Mouse (Mus musculus): ENCODE measurements around the gene Mical1. TPM values are rescaled to one million over a fixed set of nuclear protein-coding genes. Genes with fewer than 3 reads are reported as not detected.

Gene Mical1
- polyA plus RNA-seq, 1 experiment from 2014 or later = 44.8 TPM

DNA sequence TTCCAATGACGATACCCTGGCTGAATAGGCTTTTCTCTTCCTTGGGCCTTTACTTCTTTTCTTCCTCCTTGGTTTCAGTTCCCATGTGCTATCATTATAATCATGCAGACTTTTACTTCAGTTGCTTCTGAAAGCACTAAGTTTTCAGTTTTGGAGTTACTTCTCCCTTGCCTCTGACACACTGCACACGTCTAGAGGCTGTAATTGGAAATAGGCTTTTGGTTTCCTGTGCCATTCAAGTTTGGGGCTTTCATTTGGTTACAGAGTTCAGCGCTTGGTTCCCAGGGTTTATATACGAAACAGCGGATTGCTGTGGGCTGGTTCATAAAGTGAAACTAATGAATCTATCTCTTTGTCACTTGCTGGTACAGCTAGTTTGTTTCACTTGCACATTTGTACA lies 53.9 kb downstream of the Mical1 start:
- ATAC-seq = no peak
- no peak overlapping the region for H3K9ac ChIP-seq (replicated peaks; ENCODE audit: low read depth, low read length)
- H3K36me3 ChIP-seq (ENCODE audit: control insufficient read depth, insufficient read depth) = peaks cover 19% of the 10 kb centered on the region
- H3K27me3 ChIP-seq (replicated peaks; ENCODE audit: control insufficient read depth, insufficient read depth, low read length) = no peaks in the 10 kb centered on the region
- no peaks in the 10 kb centered on the region for H3K4me1 ChIP-seq (replicated peaks; ENCODE audit: control insufficient read depth, insufficient read depth, low read length)
- H3K4me2 ChIP-seq (ENCODE audit: low read length) = no peak overlapping the region
- WGBS = 89% methylated on average over 5 of the region's 5 CpGs
- H3K9me3 ChIP-seq (ENCODE audit: control insufficient read depth, low read length) = no peaks in the 10 kb centered on the region
- no peak overlapping the region for H3K27ac ChIP-seq (ENCODE audit: low read length)
- no peak overlapping the region for H3K4me3 ChIP-seq (replicated peaks; ENCODE audit: low read length)

DNA sequence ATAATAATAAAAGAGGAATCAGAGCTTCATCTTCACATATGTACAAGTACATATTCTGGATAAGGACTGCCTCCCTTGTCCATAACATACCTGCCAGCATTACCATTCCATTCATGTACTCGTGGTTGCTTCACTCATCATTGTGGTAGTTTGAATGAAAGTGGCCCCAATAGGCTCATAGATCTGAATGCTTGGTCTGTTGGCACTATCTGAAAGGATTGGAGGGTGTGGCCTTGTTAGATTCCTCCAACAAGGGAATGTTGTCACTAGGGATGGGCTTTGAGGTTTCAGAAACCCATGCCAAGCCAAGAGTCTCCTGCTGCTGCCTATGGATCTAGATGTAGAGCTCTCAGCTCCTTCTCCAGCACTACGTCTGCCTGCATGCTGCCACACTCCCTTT lies 59.9 kb downstream of the Mical1 start:
- no peak overlapping the region for H3K9ac ChIP-seq (replicated peaks; ENCODE audit: low read depth, low read length)
- H3K27me3 ChIP-seq (replicated peaks; ENCODE audit: control insufficient read depth, insufficient read depth, low read length) = no peaks in the 10 kb centered on the region
- no peak overlapping the region for H3K4me2 ChIP-seq (ENCODE audit: low read length)
- WGBS = 90% methylated on average over 2 of the region's 2 CpGs
- no peak overlapping the region for H3K27ac ChIP-seq (ENCODE audit: low read length)
- H3K4me1 ChIP-seq (replicated peaks; ENCODE audit: control insufficient read depth, insufficient read depth, low read length) = no peaks in the 10 kb centered on the region
- H3K36me3 ChIP-seq (ENCODE audit: control insufficient read depth, insufficient read depth) = peaks cover 18% of the 10 kb centered on the region
- ATAC-seq = no peak
- H3K9me3 ChIP-seq (ENCODE audit: control insufficient read depth, low read length) = no peaks in the 10 kb centered on the region
- no peak overlapping the region for H3K4me3 ChIP-seq (replicated peaks; ENCODE audit: low read length)

Other genes with a start within 250 kb of the Mical1 start
- gene Fig4, start 173.1 kb upstream of the Mical1 start, polyA plus RNA-seq (2015; fragmentation: Nextera tagmentation; extraction: Ambion mirVana) = 34.4 and 37.9 TPM in 2 replicates
- gene Ak9, start 172.3 kb upstream of the Mical1 start, polyA plus RNA-seq (2015; fragmentation: Nextera tagmentation; extraction: Ambion mirVana) = 0.14 and 0.26 TPM in 2 replicates
- gene Zbtb24, start 25.9 kb upstream of the Mical1 start, polyA plus RNA-seq (2015; fragmentation: Nextera tagmentation; extraction: Ambion mirVana) = 22.0 and 22.7 TPM in 2 replicates
- gene Smpd2, start 14.1 kb downstream of the Mical1 start, polyA plus RNA-seq (2015; fragmentation: Nextera tagmentation; extraction: Ambion mirVana) = 38.0 and 43.0 TPM in 2 replicates
- 1.7 and 2.1 TPM in 2 replicates for gene Ppil6, start 14.1 kb downstream of the Mical1 start, polyA plus RNA-seq (2015; fragmentation: Nextera tagmentation; extraction: Ambion mirVana)
- gene Cd164, start 43.1 kb downstream of the Mical1 start, polyA plus RNA-seq (2015; fragmentation: Nextera tagmentation; extraction: Ambion mirVana) = 61.8 and 81.7 TPM in 2 replicates
- gene Ccdc162, start 240.3 kb downstream of the Mical1 start, polyA plus RNA-seq (2015; fragmentation: Nextera tagmentation; extraction: Ambion mirVana) = 0.34 and 0.44 TPM in 2 replicates

Measured in forebrain, embryonic 16.5 days (tissue).